Mouse (Mus musculus): ENCODE results near the gene Scgb1b24. TPM values are rescaled to one million over a fixed set of nuclear protein-coding genes. Genes with fewer than 3 reads are reported as not detected.

Gene Scgb1b24
- not detected in 2 replicates for polyA plus RNA-seq (2012; rRNA removed; ENCODE audit: low replicate concordance)

GRCm38 (mm10) chr7:33743499-33743898 lies at the start of gene Scgb1b24:
Gene Scgb1b24 (plus strand): TSS chr7:33743799.

DNA sequence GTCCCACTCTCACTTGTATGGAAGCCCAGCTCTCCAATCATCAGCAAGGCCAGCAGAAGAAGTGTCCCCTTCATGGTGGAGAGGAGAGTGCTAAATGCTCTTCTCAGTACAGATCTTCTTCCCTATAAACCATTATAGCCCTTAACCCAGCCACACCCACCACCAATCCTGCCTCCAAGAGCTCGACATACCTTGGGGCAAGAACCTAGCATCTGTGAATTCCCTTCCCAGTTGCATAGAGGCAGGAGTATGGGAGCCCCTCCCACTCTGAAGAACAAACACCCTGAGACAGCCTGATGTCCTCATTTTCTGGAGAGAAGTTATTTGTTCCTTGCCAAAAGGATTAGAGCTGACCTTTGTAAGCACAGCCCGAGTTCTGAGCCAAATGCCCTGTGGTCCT lies 4.4 kb upstream of the Scgb1b24 start, which contains the start of gene Scgb2b24:
TSS of gene Scgb2b24 (minus strand) at position 101 of the 400 bp plus-strand sequence.

Other genes with a start within 250 kb of the Scgb1b24 start
- not detected in 2 replicates for gene Scgb2b21, start 223.3 kb upstream of the Scgb1b24 start, polyA plus RNA-seq (2012; rRNA removed; ENCODE audit: low replicate concordance)
- not detected in 2 replicates for gene Scgb2b24, start 4.5 kb upstream of the Scgb1b24 start, polyA plus RNA-seq (2012; rRNA removed; ENCODE audit: low replicate concordance)
- not detected in 2 replicates for gene Scgb2b26, start 201.2 kb downstream of the Scgb1b24 start, polyA plus RNA-seq (2012; rRNA removed; ENCODE audit: low replicate concordance)

All from mammary gland, adult 2 months (tissue).